Mouse (Mus musculus) stomach, postnatal 0 days (tissue): ENCODE data around the gene Dclk2.

Experiments
- CTCF ChIP-seq: IDR thresholded peaks from 2 replicates; pipeline ENCODE4 v1.5.1; 2016; ENCODE audit warnings: antibody characterized with exemption, low read depth, mild to moderate bottlenecking, moderate library complexity
- EP300 ChIP-seq: optimal IDR thresholded peaks from 2 replicates; pipeline ENCODE3; 2016; ENCODE audit warnings: antibody characterized with exemption

GRCm38 (mm10) chr3:86832115-86832514, 88.5 kb downstream of the Dclk2 start:
- no peak for TF ChIP-seq CTCF
- no peak for TF ChIP-seq EP300
